Mouse (Mus musculus) testis, adult 2 months (tissue): ENCODE measurements around the gene Tssk6.

Experiments used
- CTCF ChIP-seq: fragments of 200-500 bp; IDR thresholded peaks from 2 replicates; pipeline ENCODE4 v1.5.1; 2012; ENCODE audit warnings: low read depth, mild to moderate bottlenecking, inconsistent platforms, low read length, moderate library complexity; ENCODE audit not compliant: control insufficient read depth, insufficient read depth, insufficient replicate concordance
- POLR2A ChIP-seq: fragments of 200-500 bp; IDR thresholded peaks from 2 replicates; pipeline ENCODE4 v1.6.1; 2012; ENCODE audit warnings: low read depth, mild to moderate bottlenecking, inconsistent platforms, low read length, moderate library complexity; ENCODE audit not compliant: control insufficient read depth

DNA sequence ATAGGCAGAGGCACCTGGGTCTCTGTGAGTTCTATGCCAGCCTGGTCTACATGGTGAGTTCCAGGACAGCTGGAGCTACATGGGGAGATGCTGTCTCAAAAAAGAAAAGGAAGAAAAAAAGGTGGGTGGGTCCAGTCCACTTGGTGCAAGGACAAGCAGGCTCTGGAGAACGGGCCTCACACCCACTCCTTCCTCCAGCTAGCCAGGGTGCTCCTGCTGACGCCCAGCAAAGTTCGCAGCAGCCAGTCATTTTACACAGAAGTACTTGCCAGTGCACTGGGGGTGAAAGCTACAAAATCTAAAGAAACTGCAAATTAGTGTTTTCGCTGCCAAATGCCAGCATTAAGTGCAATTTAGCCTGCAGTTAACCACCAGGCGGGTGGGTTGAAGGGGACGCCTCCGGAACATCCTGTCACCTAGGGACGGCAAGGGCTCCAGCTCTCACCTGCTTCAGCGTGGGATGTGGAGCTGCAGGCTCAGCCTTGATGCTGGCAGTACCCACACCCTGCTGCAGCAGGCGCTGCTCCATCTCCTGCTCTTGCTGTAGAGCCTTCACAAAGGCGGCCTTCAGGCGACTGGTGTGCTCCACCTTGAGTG lies 10.6 kb downstream of the Tssk6 start:
- TF ChIP-seq POLR2A (no peak), CTCF (no peak)
